In genomic region chr13:3358996-3359750, GRCm38 (mm10) we compare ENCODE assay signal across 8 mouse cellular contexts.
A peak's percentile ranks its signal among the peaks of the same experiment; 100 is the strongest.
DNase-seq lines count a peak whose midpoint lies in the region; ATAC-seq lines count a peak whose summit lies in the region.

No protein-coding gene starts in this region.

- no peaks in the 10 kb centered on the region for H3K36me3 ChIP-seq in embryonic facial prominence, embryonic 12.5 days
- no peaks in the 10 kb centered on the region for H3K36me3 ChIP-seq in hindbrain, embryonic 14.5 days (replicated peaks; ENCODE audit: control insufficient read depth, insufficient read depth)
- no peaks in the 10 kb centered on the region for H3K36me3 ChIP-seq in limb, embryonic 15.5 days

- H3K27me3 ChIP-seq in embryonic facial prominence, embryonic 12.5 days = peaks cover 53% of the 10 kb centered on the region
- peaks cover 62% of the 10 kb centered on the region for H3K27me3 ChIP-seq in hindbrain, embryonic 14.5 days (ENCODE audit: control insufficient read depth, insufficient read depth, low read length)
- H3K27me3 ChIP-seq in limb, embryonic 15.5 days = peaks cover 35% of the 10 kb centered on the region

- H3K9me3 ChIP-seq in embryonic facial prominence, embryonic 12.5 days = no peaks in the 10 kb centered on the region; the same call in 1 of the 2 replicates
- H3K9me3 ChIP-seq in hindbrain, embryonic 14.5 days (ENCODE audit: control insufficient read depth, low read length) = no peaks in the 10 kb centered on the region
- no peaks in the 10 kb centered on the region for H3K9me3 ChIP-seq in limb, embryonic 15.5 days

- no peak overlapping the region for H3K27ac ChIP-seq in embryonic facial prominence, embryonic 12.5 days
- H3K27ac ChIP-seq in hindbrain, embryonic 14.5 days = no peak overlapping the region
- H3K27ac ChIP-seq in limb, embryonic 15.5 days = no peak overlapping the region

- no peak overlapping the region; the same call in 1 of the 2 replicates for H3K9ac ChIP-seq in embryonic facial prominence, embryonic 12.5 days
- no peak overlapping the region for H3K9ac ChIP-seq in hindbrain, embryonic 14.5 days
- no peak overlapping the region for H3K9ac ChIP-seq in limb, embryonic 15.5 days

- peak; percentile 7 for DNase-seq in ovary, postnatal 14 days (ENCODE audit: low spot score)
- DNase-seq in ovary, adult 18-20 months (ENCODE audit: low spot score) = no peak
- DNase-seq in hindbrain, embryonic 14.5 days (ENCODE audit: low spot score) = peak; percentile 24
- peak; percentile 9 for DNase-seq in retina, embryonic 14.5 days (ENCODE audit: low spot score)
- no peak for DNase-seq in spleen, adult 18-20 months

- no peak for ATAC-seq in embryonic facial prominence, embryonic 12.5 days (ENCODE audit: insufficient number of reproducible peaks, insufficient read depth, low FRiP score, low TSS enrichment)
- ATAC-seq in hindbrain, embryonic 14.5 days (ENCODE audit: low FRiP score) = peak; percentile 56
- no peak for ATAC-seq in limb, embryonic 15.5 days (ENCODE audit: insufficient number of reproducible peaks, low FRiP score, low TSS enrichment, low read depth)
- no peak for ATAC-seq in monocyte, adult 5-6 weeks (replicated peaks; ENCODE audit: insufficient number of reproducible peaks, low FRiP score, low TSS enrichment, poor library complexity, severe bottlenecking)

- under 1% methylated on average over 38 of the region's 41 CpGs for WGBS in embryonic facial prominence, embryonic 12.5 days
- WGBS in hindbrain, embryonic 14.5 days = under 1% methylated on average over 41 of the region's 41 CpGs
- under 1% methylated on average over 41 of the region's 41 CpGs for WGBS in limb, embryonic 15.5 days

- H3K4me2 ChIP-seq in embryonic facial prominence, embryonic 12.5 days (replicated peaks) = peak overlapping the region; percentile 91
- H3K4me2 ChIP-seq in hindbrain, embryonic 14.5 days (replicated peaks) = peak overlapping the region; percentile 96
- H3K4me2 ChIP-seq in limb, embryonic 15.5 days = peak overlapping the region; percentile 98

- peak overlapping the region; percentile 48 for H3K4me3 ChIP-seq in embryonic facial prominence, embryonic 12.5 days
- H3K4me3 ChIP-seq in hindbrain, embryonic 14.5 days (replicated peaks; ENCODE audit: low read length) = peak overlapping the region; percentile 48
- H3K4me3 ChIP-seq in limb, embryonic 15.5 days = peak overlapping the region; percentile 51

- peaks cover 16% of the 10 kb centered on the region for H3K4me1 ChIP-seq in embryonic facial prominence, embryonic 12.5 days
- peaks cover 15% of the 10 kb centered on the region; the same call in 1 of the 2 replicates for H3K4me1 ChIP-seq in hindbrain, embryonic 14.5 days (replicated peaks; ENCODE audit: control insufficient read depth, insufficient read depth, low read length)
- peaks cover 29% of the 10 kb centered on the region for H3K4me1 ChIP-seq in limb, embryonic 15.5 days

Comparison
In these comparisons a context has a peak if more than half of its experiments do, and no peak if none do; other contexts are left out.
1. DNase-seq: peak in ovary, postnatal 14 days (single experiment), hindbrain, embryonic 14.5 days (single experiment) and retina, embryonic 14.5 days (single experiment); none in ovary, adult 18-20 months (single experiment) and spleen, adult 18-20 months (0 of 2).
2. Peak in every context shown above with its lines, with median percentiles within 50 percentile points of each other: H3K4me2 ChIP-seq and H3K4me3 ChIP-seq.